Mouse (Mus musculus) adrenal gland, adult 10 weeks (tissue): ENCODE results near the gene Cfap97. TPM values are rescaled to one million over a fixed set of nuclear protein-coding genes. Genes with fewer than 3 reads are reported as not detected.

ENCODE experiments used
- polyA plus RNA-seq: library from polyadenylated mRNA; stranded (reverse); fragments of 350-450 nt; fragmentation: Illumina TruSeq; extraction: RNeasy Lipid Tissue Mini Kit (QIAGEN cat#74804); gene quantifications from one replicate; pipeline ENCODE4 v1.2.3, GENCODE M21; 2014; ENCODE audit warnings: low read depth, low replicate concordance

Gene Cfap97
- 68.2 TPM for polyA plus RNA-seq

DNA sequence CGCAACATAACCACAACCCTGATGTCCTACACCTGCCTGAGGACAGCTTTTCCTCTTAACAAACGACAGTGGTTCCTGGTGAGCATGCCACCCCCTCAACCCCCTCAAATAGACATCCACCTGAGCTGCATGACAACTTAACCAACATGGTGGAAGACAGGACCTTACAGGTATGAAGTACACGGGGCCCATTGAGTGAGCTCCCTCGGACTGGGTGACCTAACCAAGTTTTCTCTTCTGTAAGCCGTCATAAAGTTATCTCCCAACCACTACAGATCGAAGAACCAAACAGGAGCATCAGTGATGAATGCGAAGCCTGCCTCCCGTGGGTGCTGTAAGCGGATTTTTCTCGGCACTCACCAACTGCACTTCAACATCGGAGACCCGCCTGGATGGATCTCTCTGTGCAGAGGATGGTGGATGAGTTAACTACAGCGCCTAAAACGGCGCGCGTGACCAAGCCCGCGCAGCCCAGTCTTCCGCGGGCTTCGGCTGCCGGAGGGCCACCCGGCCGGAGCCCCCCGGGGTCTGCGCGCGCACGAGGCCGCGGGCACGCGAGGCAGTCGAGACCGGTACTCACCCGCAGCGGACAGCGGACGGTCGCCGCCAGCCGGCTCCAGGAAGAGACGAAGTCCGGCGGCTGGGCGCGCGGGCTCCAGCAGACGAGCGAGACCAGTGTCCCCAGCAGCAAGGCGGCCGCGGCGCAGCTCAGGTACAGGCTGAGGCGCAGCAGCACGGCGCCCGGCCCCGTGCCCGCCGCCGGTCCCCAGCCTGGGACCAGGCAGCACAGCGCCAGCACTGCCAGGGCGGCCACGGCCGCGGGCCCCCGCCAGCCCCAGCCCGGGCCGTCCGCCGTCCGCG lies at the start of gene Cfap97:
Gene Cfap97 (plus strand): TSS at position 570 of the 861 bp plus-strand sequence.

DNA sequence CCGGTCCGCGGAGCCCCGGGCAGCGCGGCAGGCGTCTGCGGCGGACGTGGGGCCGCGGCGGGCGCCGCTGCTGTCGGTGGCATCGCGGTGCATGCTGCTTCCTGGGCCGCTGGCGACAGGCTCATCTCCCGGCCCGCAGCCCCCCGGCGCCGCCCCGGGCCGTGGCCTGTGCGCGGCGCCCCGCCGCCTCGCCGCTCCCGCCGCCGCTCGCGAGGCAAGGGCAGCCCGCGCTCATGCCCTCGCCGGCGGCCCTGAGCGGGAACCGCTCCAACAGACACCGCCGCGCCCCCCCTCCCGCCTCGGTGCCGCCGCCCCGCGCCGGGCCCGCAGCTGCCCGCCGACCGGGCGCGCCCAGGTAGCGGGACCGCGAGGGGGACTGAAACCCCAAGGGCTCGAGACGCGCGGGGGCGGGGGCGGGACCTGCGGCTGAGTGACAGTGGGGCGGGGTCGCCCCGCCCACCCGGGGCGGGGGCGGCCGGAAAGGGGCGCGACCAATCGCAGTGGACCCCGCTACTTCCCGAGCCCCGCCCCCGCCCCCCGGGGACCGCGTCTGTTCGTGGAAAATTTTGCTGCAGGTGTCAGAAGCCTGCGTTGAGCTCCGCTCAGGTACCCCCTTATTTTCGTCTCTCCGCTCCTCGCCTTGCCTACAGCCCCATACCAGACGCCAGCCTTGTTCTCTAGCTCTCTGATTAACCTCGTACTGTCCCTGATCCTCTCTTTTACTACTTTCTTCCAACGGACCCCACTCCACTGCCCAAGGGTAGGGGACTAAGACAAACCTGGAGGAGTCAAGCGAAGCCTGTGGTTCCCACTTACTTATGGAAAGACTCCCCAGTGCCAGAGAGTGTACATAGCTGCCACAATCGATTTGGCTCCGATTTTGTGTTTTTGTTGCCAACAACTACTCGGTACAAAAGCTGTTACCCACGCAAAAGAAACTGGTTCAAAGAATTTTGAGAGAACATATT lies 777 bp downstream of the Cfap97 start, which contains the start of gene Snx25:
Gene Snx25 (minus strand): TSS at position 96 of the 968 bp plus-strand sequence.

DNA sequence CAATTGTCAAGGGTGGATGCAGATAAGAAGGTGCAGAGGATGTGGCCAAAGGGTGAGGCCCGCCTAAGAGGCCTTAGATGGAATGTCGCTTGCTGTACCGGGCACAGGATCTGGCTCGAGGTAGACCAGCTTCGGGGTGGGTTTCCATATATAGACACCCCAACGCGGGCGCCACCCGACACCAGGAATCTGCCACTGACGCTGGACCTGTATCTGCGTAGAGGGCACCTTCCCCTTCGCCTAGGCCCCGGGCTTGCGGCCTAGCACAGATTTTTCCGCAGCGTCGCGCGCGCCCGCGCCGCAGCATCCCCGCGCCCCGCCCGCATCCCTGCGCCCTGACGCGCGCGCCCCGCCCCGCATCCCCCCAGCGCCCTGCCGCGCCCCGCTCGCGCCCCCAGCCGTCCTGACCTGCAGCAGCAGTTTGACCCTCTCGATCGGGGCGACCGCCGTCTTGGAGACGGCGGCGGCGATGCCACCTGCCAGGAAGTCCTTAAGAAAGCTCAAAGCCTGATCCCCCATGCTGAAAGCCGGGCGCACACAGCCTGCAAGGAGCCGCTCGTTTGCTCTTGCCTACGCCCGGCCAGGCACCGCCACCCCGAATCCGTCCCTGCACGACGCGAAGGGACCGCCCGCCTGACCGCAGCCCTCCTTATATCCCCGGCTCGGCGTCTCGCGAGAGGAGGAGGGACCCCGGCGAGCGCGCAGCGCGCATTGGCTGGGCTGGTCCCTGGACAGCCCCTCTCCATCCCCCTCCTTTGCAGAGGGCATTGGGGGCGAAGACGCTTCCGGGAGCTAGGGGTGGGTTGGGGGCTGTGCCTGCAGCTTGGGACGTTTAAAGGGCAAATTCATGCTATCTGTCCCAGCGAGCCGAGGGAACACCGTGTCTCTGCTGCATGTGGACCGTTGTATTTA lies 59.1 kb downstream of the Cfap97 start, which contains the start of gene Slc25a4:
Gene Slc25a4 (minus strand): TSS at position 881 of the 912 bp plus-strand sequence.

Other genes starting within 250 kb of the Cfap97 start
- not detected for gene Ccdc110, start 217.2 kb upstream of the Cfap97 start, polyA plus RNA-seq
- gene 1700029J07Rik, start 176.5 kb upstream of the Cfap97 start, polyA plus RNA-seq, result 7.4 TPM
- 150 TPM for gene Ufsp2, start 176.2 kb upstream of the Cfap97 start, polyA plus RNA-seq
- 0.99 TPM for gene Lrp2bp, start 152.5 kb upstream of the Cfap97 start, polyA plus RNA-seq
- gene Ankrd37, start 146.1 kb upstream of the Cfap97 start, polyA plus RNA-seq, result 0.82 TPM
- 22.5 TPM for gene Snx25, start 388 bp downstream of the Cfap97 start, polyA plus RNA-seq
- 211 TPM for gene Slc25a4, start 59.5 kb downstream of the Cfap97 start, polyA plus RNA-seq
- not detected for gene Helt, start 142.9 kb downstream of the Cfap97 start, polyA plus RNA-seq